Mouse (Mus musculus): ENCODE measurements around the gene Pou2f2.

DNA sequence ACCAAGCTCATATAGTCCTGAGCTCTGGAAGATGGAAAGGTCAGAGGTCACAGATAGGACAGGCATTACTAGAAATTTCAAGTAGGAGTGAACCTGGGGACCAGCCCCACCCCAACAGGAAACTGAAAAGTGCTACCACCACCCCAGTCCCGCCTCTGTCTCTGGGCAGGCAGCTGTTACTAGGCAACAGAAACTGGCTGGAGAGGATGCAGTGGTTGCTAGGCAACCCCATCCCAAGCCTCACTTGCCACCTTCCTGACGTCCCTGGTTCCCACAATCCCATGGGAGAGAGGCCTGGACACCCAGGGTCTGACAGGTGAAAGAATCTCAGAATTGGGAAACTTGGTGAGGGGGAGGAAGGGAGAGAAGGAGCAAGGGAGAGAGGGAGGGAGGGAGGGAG is 110.8 kb downstream of the Pou2f2 start:
- no peak for TF ChIP-seq CTCF (IDR thresholded peaks at IDR 0.05)
- no peak for TF ChIP-seq POLR2A (IDR thresholded peaks at IDR 0.05; ENCODE audit: insufficient read depth, low read depth, low read length)
- TF ChIP-seq EP300 (IDR thresholded peaks at IDR 0.05; ENCODE audit: insufficient read depth, low read depth, low read length) = no peak

Data from heart, adult 2 months (tissue).